Mouse (Mus musculus): ENCODE data around the gene Slc35g2.

Slc35g2 gene

DNA sequence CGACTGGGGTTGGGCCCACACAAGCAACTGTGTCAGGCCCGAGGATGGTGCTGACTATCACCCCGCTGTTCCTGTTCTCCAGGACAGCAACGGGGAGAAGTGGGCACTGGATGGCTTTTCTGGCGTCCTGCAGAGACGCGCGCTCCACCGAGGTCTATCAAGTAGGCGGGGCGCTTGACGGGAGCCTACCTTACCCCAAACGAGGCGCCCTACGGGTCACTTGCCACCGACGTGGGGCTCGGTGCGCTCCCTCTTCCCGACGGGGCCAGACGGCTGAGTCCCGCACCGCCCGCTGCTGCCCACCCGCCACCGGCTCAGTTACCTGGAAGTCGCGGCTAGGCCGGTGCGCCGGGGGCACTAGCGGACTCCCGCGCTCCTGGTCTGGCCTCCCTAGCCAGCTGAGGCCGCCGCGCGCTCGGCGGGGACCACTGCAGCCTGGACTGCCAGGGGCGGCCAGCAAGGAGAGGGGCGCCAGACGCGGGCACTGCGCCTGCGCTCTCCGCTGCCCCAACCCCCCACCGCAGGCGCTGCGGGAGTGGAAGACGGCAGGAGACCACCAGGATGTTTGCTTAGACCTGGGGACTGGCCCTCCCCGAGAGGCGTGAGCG, at the start of gene Slc35g2:
TSS of gene Slc35g2 (minus strand) at position 465 of the 608 bp plus-strand sequence.
- peak; percentile 8 for DNase-seq (ENCODE audit: low spot score)

- no peak for DNase-seq (ENCODE audit: low spot score)
Observed at GRCm38 (mm10) chr9:100616947-100617346, 46.1 kb upstream of the Slc35g2 start.

DNA sequence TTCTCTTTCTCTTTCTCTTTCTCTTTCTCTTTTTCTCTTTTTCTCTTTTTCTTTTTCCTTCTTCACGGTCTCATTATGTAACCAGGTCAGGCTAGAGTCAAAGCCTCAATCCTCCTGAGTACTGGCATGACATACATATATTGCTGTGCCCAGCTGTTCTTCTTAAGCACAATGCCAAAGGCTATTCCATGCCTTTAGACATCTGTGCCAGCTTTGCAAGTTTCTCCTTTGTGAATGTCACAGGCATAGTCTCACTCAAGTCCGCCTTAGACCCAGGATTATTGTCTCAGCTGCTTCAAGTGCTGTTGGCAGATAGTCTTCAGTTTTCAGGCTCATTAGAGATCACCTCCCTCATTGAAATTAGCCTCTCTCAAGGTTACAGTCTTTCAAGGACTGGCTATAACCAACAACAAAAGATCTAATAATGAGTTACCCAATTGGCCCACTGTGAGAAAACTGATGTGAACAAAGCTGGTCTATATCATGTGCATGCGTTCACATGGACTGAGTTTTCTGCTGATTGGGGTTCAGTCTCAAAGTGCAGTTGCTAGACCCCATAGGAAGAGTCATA, 42.7 kb upstream of the Slc35g2 start:
- no peak for DNase-seq (ENCODE audit: low spot score)

- DNase-seq (ENCODE audit: low spot score): peak; percentile 3
Observed at GRCm38 (mm10) chr9:100605985-100606554, 35.2 kb upstream of the Slc35g2 start.

GRCm38 (mm10) chr9:100605522-100605921, 34.6 kb upstream of the Slc35g2 start:
- DNase-seq (ENCODE audit: low spot score): no peak

GRCm38 (mm10) chr9:100603156-100603555, 32.3 kb upstream of the Slc35g2 start:
- DNase-seq (ENCODE audit: low spot score): no peak

- DNase-seq (ENCODE audit: low spot score): no peak
Observed at GRCm38 (mm10) chr9:100602130-100602529, 31.2 kb upstream of the Slc35g2 start.

DNA sequence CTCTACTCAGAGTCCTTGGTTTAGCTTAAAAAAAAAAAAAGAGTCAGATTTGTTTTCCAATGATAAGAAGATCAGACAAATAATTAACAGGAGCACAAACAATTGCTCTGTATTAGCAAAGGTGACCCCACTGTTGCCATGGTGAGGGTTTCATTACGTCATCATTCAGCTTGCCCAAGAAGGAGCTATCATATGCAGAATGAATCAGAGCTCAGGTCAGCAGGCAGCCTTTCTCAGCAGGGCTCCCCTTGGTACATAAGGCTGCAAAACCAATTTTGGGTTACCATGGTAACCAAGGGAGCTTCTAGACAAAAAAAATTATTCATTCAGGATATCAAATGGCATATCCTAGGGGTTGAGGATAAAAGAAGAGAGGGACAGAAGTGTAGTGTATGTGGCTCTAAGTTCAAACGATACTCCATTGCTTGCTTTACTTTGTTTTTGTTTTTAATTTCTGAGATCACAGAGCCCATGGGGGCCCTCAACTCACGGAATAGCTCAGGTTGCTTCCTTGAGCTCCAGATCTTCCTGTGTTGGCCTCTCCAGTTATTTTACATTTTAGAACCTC, 29.0 kb upstream of the Slc35g2 start:
- DNase-seq (ENCODE audit: low spot score): no peak

DNA sequence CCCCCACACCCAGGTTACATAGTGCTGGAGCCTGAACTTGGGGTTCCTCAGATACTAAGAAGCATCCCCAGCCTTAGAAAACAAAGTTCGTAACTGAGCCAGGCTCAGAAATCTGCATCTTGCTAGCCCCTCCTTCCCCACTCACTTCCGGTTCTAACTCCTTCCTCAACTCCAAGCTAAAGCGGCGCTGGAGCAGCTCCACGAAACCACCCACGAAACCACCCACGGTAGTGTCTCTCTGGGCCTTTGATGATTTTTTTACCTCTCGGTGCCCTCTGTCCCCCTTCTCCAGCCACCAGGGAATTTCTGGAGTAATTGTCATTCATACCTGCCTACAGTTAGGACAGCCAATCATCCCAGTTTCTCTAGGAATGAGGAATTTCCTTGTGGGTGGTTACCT, 26.7 kb upstream of the Slc35g2 start, which contains the start of gene Stag1:
TSS of gene Stag1 (plus strand) at position 253 of the 400 bp plus-strand sequence.
- no peak for DNase-seq (ENCODE audit: low spot score)

DNA sequence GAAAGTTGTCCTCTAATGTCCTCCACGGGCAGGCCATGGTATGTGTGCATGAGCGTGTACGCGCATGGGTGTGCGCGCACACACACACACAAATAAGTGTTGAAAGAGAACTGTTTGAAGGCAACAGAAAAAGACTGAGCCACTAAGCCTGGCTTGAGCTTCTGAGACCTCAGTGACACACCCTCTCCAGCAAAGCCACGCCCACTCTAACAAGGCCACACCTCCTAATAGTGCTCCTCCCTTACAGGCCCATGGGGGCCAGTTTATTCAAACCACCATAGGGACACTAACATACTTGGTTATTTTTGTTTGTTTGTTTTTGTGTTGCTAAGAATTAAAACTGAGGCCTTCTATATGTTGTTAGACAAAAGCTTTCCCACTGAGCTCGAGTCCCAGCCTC, 25.4 kb upstream of the Slc35g2 start:
- DNase-seq (ENCODE audit: low spot score): no peak

GRCm38 (mm10) chr9:100590462-100590861, 19.6 kb upstream of the Slc35g2 start:
- DNase-seq (ENCODE audit: low spot score): no peak

DNA sequence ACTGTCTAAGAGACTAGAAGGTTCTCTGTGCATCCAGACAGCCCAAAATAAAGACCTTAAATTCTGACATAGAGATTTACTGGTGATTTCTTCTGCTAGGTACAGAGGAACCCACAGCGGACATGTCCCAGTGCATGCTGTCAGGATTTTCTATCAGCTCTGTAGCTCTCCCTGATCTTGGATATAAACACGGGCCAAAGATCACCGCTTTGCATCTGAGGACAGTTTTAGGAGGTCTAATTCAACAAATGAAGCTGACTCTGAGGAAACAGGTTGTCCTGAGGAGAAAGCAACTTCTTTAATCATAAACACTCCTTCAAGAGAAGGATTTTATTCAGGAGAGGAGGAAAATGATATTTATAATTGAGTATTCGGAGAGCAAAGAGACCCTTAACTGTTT, 13.1 kb upstream of the Slc35g2 start:
- no peak for DNase-seq (ENCODE audit: low spot score)

DNA sequence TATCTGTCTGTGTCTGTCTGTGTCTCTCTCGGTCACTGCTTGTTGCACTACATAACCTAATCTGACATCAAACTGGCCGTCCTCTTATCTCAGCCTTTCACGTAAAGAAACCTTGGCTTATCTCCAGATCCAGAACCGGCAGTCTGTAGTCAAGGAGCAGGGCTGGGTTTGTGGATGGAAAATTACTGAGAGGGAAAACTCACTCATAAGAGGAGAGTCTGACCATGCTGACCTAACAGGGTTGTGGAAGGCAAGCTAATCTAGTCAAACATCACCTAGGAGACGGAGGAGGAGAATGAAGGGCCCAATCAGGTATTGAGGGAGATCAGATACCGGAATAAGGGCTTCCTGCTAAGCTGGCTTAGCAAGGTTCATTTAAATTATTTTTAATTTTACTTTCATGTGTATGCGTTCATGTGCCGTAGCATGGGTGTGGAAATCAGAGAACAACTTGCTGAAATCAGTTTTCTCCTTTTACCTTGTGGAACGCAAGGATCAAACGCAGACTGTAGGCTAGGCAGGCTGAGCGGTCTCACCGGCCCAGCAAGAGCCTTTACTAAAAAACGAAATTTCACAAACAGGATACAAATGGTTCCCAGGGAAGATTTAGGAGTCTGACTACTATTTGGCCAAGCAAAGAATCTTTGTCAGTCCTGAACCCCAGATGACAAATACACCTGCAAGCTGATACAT, 12.1 kb upstream of the Slc35g2 start:
- peak; percentile 51 for DNase-seq (ENCODE audit: low spot score)

- no peak for DNase-seq (ENCODE audit: low spot score)
Observed at GRCm38 (mm10) chr9:100581543-100582492, 10.9 kb upstream of the Slc35g2 start.

DNA sequence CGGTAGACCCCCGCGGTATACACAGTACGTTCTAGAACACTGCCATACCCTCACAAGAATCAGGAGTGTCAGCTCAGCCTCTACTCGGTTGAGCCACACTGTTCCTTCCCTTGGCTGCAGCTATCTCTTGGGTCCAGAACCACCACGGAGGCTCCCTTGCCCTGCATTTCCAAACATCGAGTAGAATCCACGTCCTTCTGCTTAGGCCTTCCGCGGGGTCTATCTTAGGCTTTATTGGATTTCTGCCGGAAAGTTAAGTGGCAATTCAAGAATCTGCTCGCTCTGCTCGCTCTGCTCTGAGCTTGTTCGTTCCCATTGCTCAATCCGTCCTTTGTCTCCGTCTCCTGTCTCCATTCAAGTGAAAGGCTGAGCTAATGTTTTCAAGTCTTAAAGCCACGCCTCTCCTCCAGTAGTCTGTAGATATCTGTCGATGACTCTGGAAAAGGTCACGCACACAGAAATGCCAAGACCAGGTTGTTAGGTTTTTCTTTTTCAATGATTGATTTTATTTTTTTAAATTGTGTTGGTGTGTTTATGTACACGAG, 9.4 kb upstream of the Slc35g2 start:
- DNase-seq (ENCODE audit: low spot score): no peak

DNA sequence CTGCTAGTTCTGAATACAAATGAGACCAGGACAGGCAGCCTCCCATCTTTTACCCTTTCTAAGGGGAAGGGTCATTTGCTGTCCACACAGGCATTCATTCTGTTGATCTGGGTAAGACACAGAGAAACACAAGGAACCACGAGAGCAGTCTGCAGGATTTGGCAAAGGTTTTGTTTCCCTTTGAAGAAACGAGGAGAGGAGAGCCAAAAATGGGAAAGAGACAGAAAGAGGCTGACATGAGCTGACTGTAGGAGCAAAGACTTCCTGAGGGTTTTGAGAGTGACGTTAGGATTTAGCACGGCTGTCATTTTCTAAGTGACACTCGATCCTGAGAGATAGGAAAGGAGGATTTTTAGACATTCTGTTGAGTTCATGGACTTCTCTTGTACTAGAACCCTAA, 3.1 kb upstream of the Slc35g2 start:
- no peak for DNase-seq (ENCODE audit: low spot score)

DNA sequence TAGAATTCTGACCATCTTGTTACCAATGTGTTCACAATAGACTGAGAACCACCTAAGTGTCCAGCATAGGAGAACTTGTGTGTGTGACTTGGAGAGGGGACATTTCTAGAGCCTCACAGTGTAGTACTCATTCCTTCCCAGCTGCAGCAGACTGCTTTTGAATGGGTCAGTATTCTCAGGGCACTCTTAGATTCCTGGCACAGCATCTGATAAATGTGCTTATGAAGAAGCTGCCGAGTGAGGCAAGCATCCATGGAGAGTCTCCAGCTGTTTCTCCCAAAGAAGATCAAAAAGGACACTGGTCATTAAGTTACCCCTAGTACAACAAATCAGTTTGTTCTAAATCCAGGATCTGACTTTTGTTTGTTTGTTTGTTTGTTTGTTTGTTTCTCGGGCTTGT, 2.4 kb upstream of the Slc35g2 start:
- DNase-seq (ENCODE audit: low spot score): no peak

GRCm38 (mm10) chr9:100571511-100571910, 621 bp upstream of the Slc35g2 start:
- DNase-seq (ENCODE audit: low spot score): no peak

GRCm38 (mm10) chr9:100569798-100570625, 878 bp downstream of the Slc35g2 start:
- no peak for DNase-seq (ENCODE audit: low spot score)

- DNase-seq (ENCODE audit: low spot score): no peak
Observed at GRCm38 (mm10) chr9:100560251-100560890, 10.5 kb downstream of the Slc35g2 start.
